Mouse (Mus musculus) erythroblast, embryonic 14.5 days (primary cell): Measurements from ENCODE around the gene Phlpp1. TPM values are rescaled to one million over a fixed set of nuclear protein-coding genes. Genes with fewer than 3 reads are reported as not detected.

Source experiments
- H3K27me3 ChIP-seq: 2 replicates; pipeline ENCODE4 v1.6.1; 2012; ENCODE audit warnings: inconsistent platforms; ENCODE audit not compliant: control insufficient read depth
- H3K36me3 ChIP-seq: 2 replicates; pipeline ENCODE4 v1.6.1; 2012; ENCODE audit warnings: mild to moderate bottlenecking, inconsistent platforms; ENCODE audit not compliant: control insufficient read depth
- H3K4me1 ChIP-seq: 2 replicates; pipeline ENCODE4 v1.6.1; 2012; ENCODE audit warnings: inconsistent platforms; ENCODE audit not compliant: control insufficient read depth
- H3K4me3 ChIP-seq: replicated peaks from 2 replicates; pipeline ENCODE3; 2012; ENCODE audit warnings: moderate library complexity, mild to moderate bottlenecking, inconsistent platforms
- H3K9me3 ChIP-seq: 2 replicates; pipeline ENCODE4 v1.6.1; 2012; ENCODE audit warnings: low read length, inconsistent platforms, mixed read lengths; ENCODE audit not compliant: control insufficient read depth
- GATA1 ChIP-seq: IDR thresholded peaks from 2 replicates; pipeline ENCODE4 v1.6.1; 2012; ENCODE audit warnings: low read length, inconsistent platforms, mixed read lengths
- TAL1 ChIP-seq: IDR thresholded peaks from 3 replicates; pipeline ENCODE4 v1.6.1; 2012; ENCODE audit warnings: low read length, inconsistent platforms, mixed read lengths
- polyA plus RNA-seq: library from polyadenylated mRNA; stranded (reverse); fragments of >175 nt; gene quantifications from 2 replicates; pipeline ENCODE4 v1.2.3, GENCODE M21; 2012

Phlpp1 gene
- polyA plus RNA-seq, 1 experiment = 0.14 TPM

- Histone ChIP-seq H3K4me3 (no peak overlapping the region), H3K4me1 (no peaks in the 10 kb centered on the region), H3K9me3 (no peaks in the 10 kb centered on the region), H3K27me3 (no peaks in the 10 kb centered on the region), H3K36me3 (no peaks in the 10 kb centered on the region)
- TF ChIP-seq TAL1 (no peak), GATA1 (no peak)
Observed at GRCm38 (mm10) chr1:106314476-106314875, 142.9 kb downstream of the Phlpp1 start.

DNA sequence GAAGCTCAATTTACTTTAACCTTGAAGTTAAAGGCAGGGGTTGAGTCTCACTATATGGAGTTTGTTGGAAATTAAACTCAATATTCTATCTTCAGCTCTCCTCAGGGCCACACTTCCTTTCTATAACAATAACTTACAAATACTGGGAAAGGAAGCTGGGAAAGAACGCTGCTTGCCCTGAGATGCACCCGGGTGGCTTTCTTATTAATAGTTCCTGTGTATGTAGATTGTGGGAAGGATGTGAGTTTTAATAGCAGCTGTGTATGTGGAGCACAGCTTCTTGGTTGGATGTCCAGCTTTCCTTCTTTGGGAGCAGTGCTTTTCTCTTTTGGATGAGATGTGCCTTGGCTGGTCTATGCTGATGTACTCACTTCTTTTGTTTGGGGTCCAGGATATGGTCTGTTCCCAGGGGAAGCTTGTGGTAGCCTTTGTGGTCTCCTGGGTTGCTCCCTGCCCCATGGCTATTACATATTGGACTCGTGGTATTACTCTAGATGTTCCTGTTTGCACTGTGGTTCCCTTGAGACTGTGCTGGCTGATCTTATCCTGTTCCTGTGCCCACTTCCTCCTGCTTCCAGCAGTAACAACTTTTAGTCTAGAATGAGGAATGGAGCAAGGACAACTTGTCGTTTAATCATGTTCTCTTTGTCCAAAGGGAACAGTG, 145.2 kb downstream of the Phlpp1 start:
- no peaks in the 10 kb centered on the region for H3K9me3 ChIP-seq
- TF ChIP-seq TAL1 (no peak), GATA1 (no peak)
- no peak overlapping the region for H3K4me3 ChIP-seq
- H3K27me3 ChIP-seq = no peaks in the 10 kb centered on the region
- H3K36me3 ChIP-seq = no peaks in the 10 kb centered on the region
- no peaks in the 10 kb centered on the region for H3K4me1 ChIP-seq

DNA sequence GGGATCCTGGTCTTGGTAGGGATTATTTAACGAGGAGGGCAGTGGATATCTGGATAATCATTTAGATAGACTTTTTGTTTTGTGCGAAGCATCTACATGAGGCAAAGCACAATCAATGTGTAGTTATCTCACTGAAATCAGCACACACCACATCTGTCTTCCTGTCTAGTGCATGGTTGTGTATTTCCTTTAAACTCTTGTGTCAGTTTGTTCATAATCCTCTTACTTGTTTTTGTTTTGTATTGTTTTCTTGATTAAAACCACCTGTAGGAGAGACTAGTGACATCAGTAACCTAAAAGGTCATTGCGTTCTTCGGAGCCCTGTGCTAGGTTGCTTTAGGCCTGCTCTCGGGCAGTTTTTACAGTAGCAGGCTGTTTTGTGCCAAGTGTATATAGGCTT, 146.8 kb downstream of the Phlpp1 start:
- H3K9me3 ChIP-seq = no peaks in the 10 kb centered on the region
- TF ChIP-seq GATA1 (no peak), TAL1 (no peak)
- no peak overlapping the region for H3K4me3 ChIP-seq
- H3K36me3 ChIP-seq = no peaks in the 10 kb centered on the region
- no peaks in the 10 kb centered on the region for H3K27me3 ChIP-seq
- H3K4me1 ChIP-seq = no peaks in the 10 kb centered on the region

- H3K4me1 ChIP-seq = no peaks in the 10 kb centered on the region
- H3K36me3 ChIP-seq = no peaks in the 10 kb centered on the region
- H3K4me3 ChIP-seq = no peak overlapping the region
- no peaks in the 10 kb centered on the region for H3K9me3 ChIP-seq
- no peaks in the 10 kb centered on the region for H3K27me3 ChIP-seq
- TF ChIP-seq GATA1 = no peak
- TF ChIP-seq TAL1 = no peak
Observed at GRCm38 (mm10) chr1:106320583-106320982, 149.0 kb downstream of the Phlpp1 start.

DNA sequence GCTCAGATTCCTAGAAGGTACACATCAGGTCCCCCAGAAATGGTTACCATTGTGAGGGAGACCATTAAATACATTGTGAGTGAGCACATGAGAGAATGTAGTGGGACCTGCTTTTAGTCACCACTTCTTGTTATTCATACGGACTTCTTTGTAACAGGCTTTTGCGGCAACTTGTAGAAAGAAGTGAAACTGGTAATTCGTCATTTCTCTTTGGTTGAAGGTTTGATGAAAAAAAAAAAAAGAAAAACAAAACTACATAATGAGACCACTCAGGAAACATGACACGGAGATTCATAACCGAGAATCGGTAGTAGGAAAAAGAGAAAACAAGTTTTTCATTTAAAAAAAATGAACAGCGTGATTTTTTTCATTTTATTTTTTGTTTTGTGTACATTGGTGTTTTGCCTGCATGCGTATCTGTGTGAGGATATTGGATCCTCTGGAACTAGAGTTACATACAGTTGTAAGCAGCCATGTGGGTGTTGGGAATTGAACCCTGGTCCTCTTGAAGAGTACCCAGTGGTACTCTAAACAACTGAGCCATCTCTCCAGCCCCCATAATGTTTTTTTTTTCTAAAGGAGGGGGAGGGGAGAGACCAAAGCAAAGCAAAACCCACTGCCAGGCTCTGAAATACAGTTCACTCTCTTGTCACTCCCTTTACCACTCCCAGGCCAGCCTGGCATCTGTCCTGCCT, 150.0 kb downstream of the Phlpp1 start:
- Histone ChIP-seq H3K36me3 (no peaks in the 10 kb centered on the region), H3K4me3 (no peak overlapping the region), H3K27me3 (no peaks in the 10 kb centered on the region), H3K4me1 (no peaks in the 10 kb centered on the region), H3K9me3 (no peaks in the 10 kb centered on the region)
- TF ChIP-seq TAL1 (no peak), GATA1 (no peak)

DNA sequence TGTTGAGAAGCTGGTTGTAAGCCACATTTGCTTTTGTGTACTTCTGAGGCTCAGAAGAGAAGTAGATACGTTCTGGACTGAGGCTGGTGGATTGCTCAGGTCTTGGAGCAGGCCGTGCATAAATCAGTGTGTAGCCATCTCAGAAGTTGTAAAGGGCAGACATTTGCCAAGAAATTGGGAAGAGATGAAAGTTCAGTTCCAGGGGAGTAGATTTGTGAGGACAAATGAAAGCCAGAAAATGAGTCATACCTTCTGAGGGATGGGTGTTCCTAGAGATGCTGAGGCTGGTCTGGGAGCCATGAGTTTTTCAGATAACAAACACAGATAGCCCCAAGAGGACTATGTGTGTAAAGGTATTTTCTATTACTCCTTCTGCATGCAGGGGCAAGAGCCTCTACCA, 155.1 kb downstream of the Phlpp1 start:
- Histone ChIP-seq H3K27me3 (no peaks in the 10 kb centered on the region), H3K9me3 (no peaks in the 10 kb centered on the region), H3K4me3 (no peak overlapping the region), H3K4me1 (no peaks in the 10 kb centered on the region), H3K36me3 (no peaks in the 10 kb centered on the region)
- TF ChIP-seq GATA1 = no peak
- TF ChIP-seq TAL1 = no peak

DNA sequence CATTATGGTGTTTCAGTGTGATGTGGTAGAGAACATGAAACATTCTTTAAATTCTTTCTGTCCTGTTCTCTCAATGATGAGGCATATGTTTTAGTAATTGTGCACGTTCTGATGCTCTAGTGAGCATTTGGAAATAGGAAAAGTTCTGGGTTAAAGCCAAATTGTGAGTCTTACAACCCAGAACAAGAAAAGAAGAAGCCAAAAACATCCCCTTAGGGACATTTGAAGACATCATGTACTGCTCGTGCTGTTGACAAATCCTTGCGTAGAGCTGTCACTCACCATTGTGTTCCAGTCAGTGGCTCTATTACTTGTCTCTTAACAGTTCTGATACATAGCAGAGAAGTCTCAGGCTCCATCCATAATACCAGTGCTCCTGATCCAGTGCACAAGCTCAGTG, 170.5 kb downstream of the Phlpp1 start:
- Histone ChIP-seq H3K4me3 (no peak overlapping the region), H3K36me3 (peaks cover 2% of the 10 kb centered on the region; the same call in 1 of the 2 replicates), H3K4me1 (no peaks in the 10 kb centered on the region), H3K27me3 (no peaks in the 10 kb centered on the region), H3K9me3 (no peaks in the 10 kb centered on the region)
- TF ChIP-seq TAL1 (no peak), GATA1 (no peak)

DNA sequence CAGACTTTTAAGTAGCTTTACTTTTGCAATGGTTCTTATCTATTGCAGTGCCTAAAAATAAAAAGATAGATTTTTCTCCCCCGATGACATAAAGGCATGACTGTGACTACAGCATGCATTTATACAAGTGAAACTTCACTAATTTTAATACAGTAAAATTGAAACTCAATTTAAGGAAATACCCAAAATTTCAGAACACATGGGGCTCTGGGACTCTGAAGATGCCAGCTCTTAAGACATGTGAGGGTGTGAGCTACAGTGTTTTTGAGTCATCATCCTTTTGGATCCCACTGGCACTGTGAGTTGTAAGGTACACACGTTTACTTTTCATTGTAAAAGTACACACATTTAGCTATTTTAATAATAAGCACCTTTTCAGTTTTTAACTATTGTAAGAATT, 173.7 kb downstream of the Phlpp1 start:
- TF ChIP-seq TAL1 (no peak), GATA1 (no peak)
- no peaks in the 10 kb centered on the region for H3K27me3 ChIP-seq
- H3K4me1 ChIP-seq = no peaks in the 10 kb centered on the region
- H3K9me3 ChIP-seq = no peaks in the 10 kb centered on the region
- no peak overlapping the region for H3K4me3 ChIP-seq
- H3K36me3 ChIP-seq = no peaks in the 10 kb centered on the region

GRCm38 (mm10) chr1:106346776-106347175, 175.2 kb downstream of the Phlpp1 start:
- no peaks in the 10 kb centered on the region for H3K27me3 ChIP-seq
- peaks cover 2% of the 10 kb centered on the region; the same call in 1 of the 2 replicates for H3K36me3 ChIP-seq
- H3K4me3 ChIP-seq = no peak overlapping the region

GRCm38 (mm10) chr1:106349116-106349515, 177.6 kb downstream of the Phlpp1 start:
- Histone ChIP-seq H3K9me3 (no peaks in the 10 kb centered on the region), H3K36me3 (peaks cover 2% of the 10 kb centered on the region; the same call in 1 of the 2 replicates), H3K4me1 (no peaks in the 10 kb centered on the region), H3K27me3 (no peaks in the 10 kb centered on the region), H3K4me3 (no peak overlapping the region)
- TF ChIP-seq TAL1 (no peak), GATA1 (no peak)

More at GRCm38 (mm10) chr1:106346776-106347175, 175.2 kb downstream of the Phlpp1 start:
- Histone ChIP-seq H3K9me3 (no peaks in the 10 kb centered on the region), H3K4me1 (no peaks in the 10 kb centered on the region)
- TF ChIP-seq GATA1 = no peak
- no peak for TF ChIP-seq TAL1
